Mouse (Mus musculus): ENCODE measurements at regions not wholly inside any gene's neighbourhood (a gene's known extent, or its start where the extent isn't known, plus 50 kb on each side); places are given as distances from the start of the nearest gene placed in this dataset.
A peak's percentile ranks its signal among the peaks of the same experiment; 100 is the strongest.

DNA sequence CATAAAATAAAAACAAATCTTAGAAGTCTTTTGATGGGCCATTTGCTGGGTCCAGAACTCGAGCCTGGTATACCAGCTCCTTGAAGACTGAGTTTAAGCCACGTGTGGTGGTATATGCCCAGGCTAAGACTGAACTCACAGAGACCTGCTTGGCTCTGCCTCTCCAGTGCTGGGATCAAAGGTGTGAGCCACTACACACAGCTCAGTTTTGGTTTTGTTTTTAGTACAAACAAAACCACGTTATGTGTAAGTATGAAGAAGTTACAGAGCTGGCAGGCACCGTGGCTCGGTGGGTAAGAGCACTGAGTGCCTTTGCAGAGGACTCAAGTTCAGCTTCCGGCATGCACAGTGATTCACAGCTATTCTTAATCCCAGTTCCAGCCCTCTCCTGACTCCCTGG, 75.6 kb downstream of the Wdr5 start:
- no peak for DNase-seq (ENCODE audit: inconsistent ontology term)

DNA sequence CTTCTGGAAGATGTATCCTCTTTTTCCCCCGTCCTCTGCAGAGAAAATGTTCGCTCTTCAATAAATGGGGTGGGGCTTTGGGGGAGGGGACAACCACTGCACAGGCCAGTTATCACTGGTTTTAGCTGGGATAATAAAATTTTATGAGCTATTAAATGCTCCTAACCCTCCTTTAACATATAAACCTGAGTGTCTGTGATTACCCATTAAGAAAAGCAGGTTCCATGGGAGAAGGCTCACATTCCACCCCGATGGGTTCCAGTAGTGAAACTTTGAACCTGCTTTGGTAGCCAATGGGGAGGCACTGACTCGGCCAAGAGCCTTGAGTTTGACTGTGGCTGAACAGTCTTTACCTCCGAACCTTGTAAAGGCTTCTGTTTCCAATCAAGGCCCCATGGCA, 76.7 kb downstream of the Wdr5 start:
- no peak for DNase-seq (ENCODE audit: inconsistent ontology term)

DNA sequence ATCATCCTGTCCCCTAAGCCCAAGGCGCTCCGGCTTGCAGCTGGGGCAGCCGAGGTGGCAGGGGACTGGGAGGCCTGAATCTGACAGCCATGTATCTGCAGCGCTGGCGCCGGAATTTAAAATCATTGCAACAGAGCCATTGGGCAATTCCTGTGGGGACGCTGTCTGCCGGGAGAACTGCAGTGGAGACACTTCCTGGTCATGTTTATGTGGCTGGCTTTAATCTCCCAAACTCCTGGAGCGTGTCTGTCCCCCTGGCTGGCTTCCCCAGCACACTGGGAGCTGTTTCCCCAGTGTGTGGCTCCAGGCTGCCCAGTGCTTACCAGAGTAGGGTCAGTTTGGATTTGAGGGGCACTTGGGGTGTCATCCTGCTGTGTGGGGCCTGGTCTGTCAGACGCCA, 78.4 kb downstream of the Wdr5 start:
- DNase-seq (ENCODE audit: inconsistent ontology term), result no peak

DNA sequence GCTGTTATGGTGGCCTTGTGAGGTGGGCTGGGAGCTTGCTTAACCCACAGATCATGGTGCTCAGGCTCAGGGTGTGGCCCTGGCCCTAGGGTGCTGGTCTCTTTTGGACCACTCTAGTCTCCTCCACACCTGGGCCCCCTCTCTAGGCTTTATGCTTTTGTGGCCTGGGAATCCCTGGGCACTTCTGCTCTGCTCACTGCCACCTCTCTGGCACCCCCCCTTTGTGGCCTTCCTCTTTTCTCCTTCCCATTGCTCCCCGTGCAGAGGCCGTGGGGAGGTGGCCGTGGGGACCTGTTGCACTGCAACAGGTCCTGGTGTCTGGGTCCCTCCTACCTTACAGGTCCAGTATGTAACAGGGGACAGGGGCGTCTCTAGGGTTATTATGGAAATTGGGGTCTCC, 80.3 kb downstream of the Wdr5 start:
- DNase-seq (ENCODE audit: inconsistent ontology term), result no peak

DNA sequence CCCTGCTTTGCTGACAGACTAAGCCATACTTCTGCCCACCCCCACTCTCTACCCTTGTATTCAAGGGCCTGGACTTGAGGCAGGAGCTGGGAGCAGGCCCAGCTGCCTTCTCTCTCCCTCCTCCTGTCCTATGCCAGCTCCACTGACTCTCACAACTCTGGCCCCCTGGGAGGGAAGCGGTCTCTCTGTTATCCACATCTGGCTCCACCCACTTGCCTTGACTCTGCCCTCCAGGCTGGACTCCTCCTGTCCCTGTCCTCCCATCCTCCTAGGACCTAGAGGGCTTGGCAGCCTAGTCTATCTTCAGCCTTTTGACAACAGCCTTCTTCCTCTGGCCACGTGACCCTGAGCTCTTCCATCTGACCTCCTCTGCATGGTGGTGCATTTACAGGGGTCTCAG, 80.0 kb upstream of the Rxra start:
- no peak for DNase-seq (ENCODE audit: inconsistent ontology term)

DNA sequence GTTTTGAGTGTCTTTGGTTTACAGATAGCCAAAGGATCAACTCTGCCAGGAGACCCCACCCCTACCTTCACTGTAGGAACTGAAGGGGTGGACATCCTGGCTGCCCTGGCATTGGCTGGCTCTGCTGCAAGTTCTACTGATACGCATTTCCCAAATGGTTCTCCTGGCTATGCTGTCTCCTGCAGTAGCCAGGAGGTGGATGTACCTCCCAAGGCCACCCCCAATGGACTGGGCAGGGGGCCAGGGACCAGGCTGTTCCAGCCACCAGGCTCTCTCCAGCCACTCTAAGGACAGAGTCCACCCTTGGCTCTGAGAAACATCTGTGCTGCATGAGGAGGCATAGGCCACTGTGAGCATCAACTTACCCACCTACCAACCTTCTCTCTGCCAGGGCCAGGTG, 79.3 kb upstream of the Rxra start:
- no peak for DNase-seq (ENCODE audit: inconsistent ontology term)

DNA sequence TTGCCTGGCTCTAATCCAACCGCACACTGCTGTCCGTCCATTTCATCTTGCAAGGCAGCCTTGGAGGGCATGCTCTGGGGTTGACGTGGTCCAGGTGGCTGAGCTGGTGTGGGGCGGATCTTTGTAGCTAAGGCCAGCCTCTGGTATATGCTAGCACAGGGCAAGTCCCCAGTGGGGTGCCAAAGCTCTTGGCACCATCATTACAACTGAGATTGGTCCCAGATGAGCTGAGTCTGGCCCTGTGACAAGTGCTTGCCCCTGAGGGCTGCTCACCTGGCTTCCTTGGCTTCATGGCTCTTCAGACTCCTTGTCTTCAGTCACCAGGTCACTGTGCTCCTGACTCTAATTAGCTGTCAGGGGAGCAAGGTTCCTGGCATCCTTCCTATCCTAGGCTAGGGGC, 78.3 kb upstream of the Rxra start:
- no peak for DNase-seq (ENCODE audit: inconsistent ontology term)

DNA sequence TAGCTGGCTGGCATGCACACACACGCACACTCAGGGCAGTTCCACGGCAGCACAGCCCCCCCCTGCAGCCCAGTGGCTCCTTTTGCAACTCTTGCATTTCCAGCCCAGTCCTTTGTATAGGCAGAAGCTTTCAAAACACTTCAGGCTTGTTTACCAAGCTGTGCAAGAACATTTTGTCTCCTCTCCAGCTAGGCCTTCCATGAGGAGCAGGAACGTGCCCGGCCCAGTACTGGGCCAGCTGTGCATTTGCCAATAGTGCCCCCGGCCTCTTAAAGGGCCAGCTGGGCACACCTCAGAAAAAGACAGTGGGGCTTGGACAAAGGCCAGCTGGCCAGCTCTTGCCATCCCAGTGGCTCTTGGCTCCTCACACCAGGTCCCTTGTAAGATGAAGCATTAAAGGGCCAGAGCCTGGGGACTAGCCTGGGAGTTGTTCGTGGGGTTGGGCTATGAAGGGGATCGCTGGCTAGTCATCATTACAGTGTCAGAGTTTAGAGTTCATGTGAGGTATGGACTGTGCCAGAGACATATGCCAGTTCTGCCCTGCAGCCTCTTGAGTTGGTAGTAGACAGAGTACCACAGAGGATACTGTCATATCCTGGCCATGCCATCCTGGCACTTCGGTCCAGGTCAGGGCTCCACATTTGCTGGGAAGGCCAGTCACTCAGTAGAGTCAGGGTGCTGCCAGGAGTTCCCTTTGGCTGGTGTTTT, 77.0 kb upstream of the Rxra start:
- peak; percentile 15 for DNase-seq (ENCODE audit: inconsistent ontology term)

DNA sequence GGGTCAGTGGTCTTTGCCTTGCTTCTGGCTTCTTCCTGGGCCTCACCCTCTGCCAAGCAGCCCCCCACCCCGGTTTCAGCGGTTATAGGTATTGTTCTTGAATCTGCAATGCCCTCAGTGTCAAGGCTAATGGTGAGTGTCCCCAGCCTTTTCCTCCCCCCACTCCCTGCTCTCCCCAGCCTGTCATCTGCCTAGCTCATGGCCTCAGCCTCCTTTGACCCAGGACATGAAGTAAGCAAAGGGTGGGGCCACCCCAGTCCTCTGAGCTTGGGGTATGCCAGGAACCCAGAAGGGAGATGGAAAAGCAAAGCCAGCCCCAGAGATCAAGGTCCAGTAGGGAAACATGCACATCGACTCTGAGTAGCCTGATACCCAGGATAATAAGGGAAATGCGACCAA, 76.5 kb upstream of the Rxra start:
- DNase-seq (ENCODE audit: inconsistent ontology term), result no peak

DNA sequence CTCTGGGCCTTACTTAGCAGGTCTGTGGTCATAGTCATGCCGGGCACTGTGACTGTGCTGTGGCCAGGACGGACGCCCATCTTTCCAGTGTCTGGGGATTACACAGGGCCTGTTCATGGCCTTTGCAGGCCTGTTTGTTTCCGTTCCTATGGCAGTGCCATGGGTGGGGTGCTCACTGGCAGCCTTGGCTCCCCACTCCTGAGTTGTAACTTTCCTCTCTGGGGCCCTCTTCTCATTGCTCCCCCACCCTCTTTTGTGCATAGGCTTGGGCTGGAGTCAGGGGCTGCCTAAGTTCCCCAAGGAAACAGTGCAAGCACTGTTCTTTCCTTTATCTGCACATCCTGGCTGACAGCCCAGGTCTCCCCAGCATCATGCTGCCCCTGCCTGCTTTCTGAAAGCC, 72.9 kb upstream of the Rxra start:
- DNase-seq (ENCODE audit: inconsistent ontology term), result no peak

DNA sequence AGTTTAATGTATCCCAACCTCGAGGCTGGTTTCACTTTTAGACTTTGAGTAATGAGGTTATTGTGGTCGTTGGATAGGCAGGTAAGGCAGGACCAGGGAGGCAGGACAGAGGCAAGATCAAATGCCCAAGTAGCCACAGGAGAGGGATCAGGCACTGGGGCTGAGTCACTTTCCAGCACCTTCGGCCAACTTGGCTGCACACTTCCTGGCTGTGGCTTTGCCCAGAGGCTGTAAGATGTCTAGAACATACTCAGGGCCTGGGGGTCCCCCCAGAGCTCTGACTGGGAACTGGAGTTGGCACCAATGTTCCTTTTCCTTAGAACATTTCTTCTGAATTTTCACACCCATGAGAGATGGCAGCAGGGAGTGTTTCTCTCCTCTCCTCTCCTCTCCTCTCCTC, 71.7 kb upstream of the Rxra start:
- no peak for DNase-seq (ENCODE audit: inconsistent ontology term)

DNA sequence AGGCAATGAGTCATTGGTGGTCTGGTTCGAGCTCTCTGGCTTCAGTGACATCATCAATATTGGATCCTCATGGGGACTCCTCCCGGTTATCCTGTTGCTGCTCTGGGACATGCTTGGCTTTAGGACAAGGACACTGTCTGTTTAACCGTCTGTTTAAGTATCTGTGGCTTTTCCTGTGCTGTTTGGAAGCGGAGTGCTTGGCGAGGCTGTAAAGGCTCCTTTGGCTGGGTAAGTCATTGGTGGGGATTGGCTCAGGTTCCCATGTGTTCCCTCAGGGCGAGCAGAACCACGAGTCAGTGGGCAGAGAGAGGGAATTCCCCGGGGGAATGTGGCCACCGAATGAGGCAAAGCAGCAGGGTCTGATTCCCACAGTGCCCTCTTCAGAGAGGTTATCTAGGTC, 69.4 kb upstream of the Rxra start:
- DNase-seq (ENCODE audit: inconsistent ontology term), result peak; percentile 35

DNA sequence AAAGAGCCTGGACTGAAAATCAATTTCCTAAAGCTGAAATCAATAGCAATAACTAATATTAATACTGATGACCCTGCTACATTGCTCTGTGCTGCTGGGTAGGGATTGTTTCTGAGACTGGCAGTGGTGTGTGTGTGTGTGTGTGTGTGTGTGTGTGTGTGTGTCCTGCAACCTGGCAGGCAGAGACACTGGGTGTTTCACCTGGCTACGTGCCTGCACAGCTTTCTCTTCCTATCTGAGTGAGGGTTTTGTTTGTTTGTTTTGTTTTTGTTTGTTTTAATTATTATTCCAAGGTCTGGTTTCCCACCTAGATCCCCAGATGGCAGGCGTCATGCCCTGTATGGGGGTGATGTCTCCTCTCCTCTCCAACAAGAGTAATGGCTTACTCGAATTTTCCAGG, 54.5 kb upstream of the Rxra start:
- no peak for DNase-seq (ENCODE audit: inconsistent ontology term)

DNA sequence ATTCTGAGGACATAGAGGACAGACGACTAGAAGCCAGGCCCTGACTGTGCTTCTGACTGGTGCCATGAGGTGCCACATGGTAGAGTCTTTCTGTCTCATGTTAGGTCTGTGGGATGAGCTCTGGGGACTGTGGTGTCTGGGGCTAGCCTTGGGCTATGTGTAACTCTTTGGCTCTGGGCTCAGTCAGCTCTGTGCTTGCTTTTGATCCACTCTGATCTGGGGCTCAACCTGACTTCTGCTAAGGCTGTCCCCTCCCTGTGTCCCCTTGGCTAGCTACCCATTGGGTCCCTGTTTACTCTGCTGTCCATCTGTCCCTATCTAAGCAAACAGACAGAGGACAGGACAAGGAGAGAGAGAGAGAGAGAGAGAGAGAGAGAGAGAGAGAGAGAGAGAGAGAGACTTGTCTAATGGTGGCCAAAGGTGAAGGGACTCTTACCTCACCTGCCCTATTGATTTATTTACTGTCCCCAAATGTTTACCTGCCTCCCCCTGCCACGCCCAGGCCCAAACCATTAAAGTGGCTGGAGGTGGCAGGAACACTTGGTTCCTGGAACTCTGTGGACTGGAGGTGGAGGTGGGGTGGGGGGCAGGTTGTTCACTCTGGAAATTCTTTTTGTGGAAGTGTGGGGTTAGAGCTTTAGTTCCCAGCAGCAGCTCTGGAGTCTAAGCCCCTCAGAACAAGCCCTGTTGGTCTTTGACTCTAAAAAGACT, 51.4 kb upstream of the Rxra start:
- DNase-seq (ENCODE audit: inconsistent ontology term), result no peak

All from Muller cell, postnatal 12 days (primary cell).